Mouse (Mus musculus) ovary, adult 18-20 months (tissue): ENCODE data around the gene Lap3.

ENCODE experiments used
- DNase-seq: peaks from one replicate; pipeline ENCODE4 v3.0.0; 2022; ENCODE audit warnings: low spot score, mixed read lengths

Lap3 gene

GRCm38 (mm10) chr5:45493191-45494092 is at the start of gene Lap3:
Gene Lap3 (plus strand): TSS chr5:45493374.
- DNase-seq: peak; percentile 99

- DNase-seq: no peak
Measured at GRCm38 (mm10) chr5:45444130-45444832, 48.9 kb upstream of the Lap3 start.

- DNase-seq: no peak
Measured at GRCm38 (mm10) chr5:45448676-45449075, 44.5 kb upstream of the Lap3 start.

GRCm38 (mm10) chr5:45449206-45449605 is 44.0 kb upstream of the Lap3 start:
- DNase-seq: no peak

- DNase-seq: peak; percentile 95
Measured at GRCm38 (mm10) chr5:45449831-45450716, 43.1 kb upstream of the Lap3 start, which contains the start of gene Qdpr. Gene Qdpr (minus strand): TSS chr5:45450236.

GRCm38 (mm10) chr5:45453451-45453850 is 39.7 kb upstream of the Lap3 start, which contains the start of gene Clrn2:
Gene Clrn2 (plus strand): TSS chr5:45453751.
- no peak for DNase-seq

GRCm38 (mm10) chr5:45454456-45454855 is 38.7 kb upstream of the Lap3 start:
- no peak for DNase-seq

- no peak for DNase-seq
Measured at GRCm38 (mm10) chr5:45472880-45473450, 20.2 kb upstream of the Lap3 start.

- no peak for DNase-seq
Measured at GRCm38 (mm10) chr5:45473521-45473920, 19.7 kb upstream of the Lap3 start.

GRCm38 (mm10) chr5:45474215-45474614 is 19.0 kb upstream of the Lap3 start:
- DNase-seq: no peak

GRCm38 (mm10) chr5:45474758-45475157 is 18.4 kb upstream of the Lap3 start:
- DNase-seq: no peak

GRCm38 (mm10) chr5:45475771-45476170 is 17.4 kb upstream of the Lap3 start:
- DNase-seq: no peak

- DNase-seq: no peak
Measured at GRCm38 (mm10) chr5:45476288-45476687, 16.9 kb upstream of the Lap3 start.

GRCm38 (mm10) chr5:45477601-45478000 is 15.6 kb upstream of the Lap3 start:
- DNase-seq: no peak

- DNase-seq: no peak
Measured at GRCm38 (mm10) chr5:45480066-45480465, 13.1 kb upstream of the Lap3 start.

GRCm38 (mm10) chr5:45481125-45481524 is 12.0 kb upstream of the Lap3 start:
- no peak for DNase-seq

GRCm38 (mm10) chr5:45482607-45483006 is 10.6 kb upstream of the Lap3 start:
- DNase-seq: no peak

- no peak for DNase-seq
Measured at GRCm38 (mm10) chr5:45483654-45484053, 9.5 kb upstream of the Lap3 start.

- DNase-seq: no peak
Measured at GRCm38 (mm10) chr5:45491776-45492175, 1.4 kb upstream of the Lap3 start.

- DNase-seq: no peak
Measured at GRCm38 (mm10) chr5:45494093-45494755, 1.1 kb downstream of the Lap3 start.

- DNase-seq: no peak
Measured at GRCm38 (mm10) chr5:45495429-45495975, 2.3 kb downstream of the Lap3 start.
